Mouse (Mus musculus): Measurements from ENCODE around the gene Olfr106-ps. TPM values are rescaled to one million over a fixed set of nuclear protein-coding genes. Genes with fewer than 3 reads are reported as not detected.

The Olfr106-ps gene
- total RNA-seq (2021): not detected
- long read RNA-seq, experiment 1: 0 reads
- long read RNA-seq, experiment 2: 0 reads

- DNase-seq (ENCODE audit: low spot score in 2 of 2): no peak
Observed at GRCm38 (mm10) chr17:37390093-37390492, at the start of gene Olfr106-ps. TSS of gene Olfr106-ps (plus strand) at chr17:37390393.

GRCm38 (mm10) chr17:37359282-37359681 lies 30.9 kb upstream of the Olfr106-ps start, which contains the start of gene Olfr104-ps:
TSS of gene Olfr104-ps (plus strand) at chr17:37359582.
- DNase-seq (ENCODE audit: low spot score in 2 of 2): no peak

GRCm38 (mm10) chr17:37378733-37379132 lies 11.5 kb upstream of the Olfr106-ps start, which contains the start of gene Olfr105-ps:
TSS of gene Olfr105-ps (plus strand) at chr17:37379033.
- no peak for DNase-seq (ENCODE audit: low spot score in 2 of 2)

- DNase-seq (ENCODE audit: low spot score in 2 of 2): no peak
Observed at GRCm38 (mm10) chr17:37398926-37399325, 8.7 kb downstream of the Olfr106-ps start, which contains the start of gene Olfr107. TSS of gene Olfr107 (plus strand) at chr17:37399226.

- no peak for DNase-seq (ENCODE audit: low spot score in 2 of 2)
Observed at GRCm38 (mm10) chr17:37413380-37413779, 23.2 kb downstream of the Olfr106-ps start.

DNA sequence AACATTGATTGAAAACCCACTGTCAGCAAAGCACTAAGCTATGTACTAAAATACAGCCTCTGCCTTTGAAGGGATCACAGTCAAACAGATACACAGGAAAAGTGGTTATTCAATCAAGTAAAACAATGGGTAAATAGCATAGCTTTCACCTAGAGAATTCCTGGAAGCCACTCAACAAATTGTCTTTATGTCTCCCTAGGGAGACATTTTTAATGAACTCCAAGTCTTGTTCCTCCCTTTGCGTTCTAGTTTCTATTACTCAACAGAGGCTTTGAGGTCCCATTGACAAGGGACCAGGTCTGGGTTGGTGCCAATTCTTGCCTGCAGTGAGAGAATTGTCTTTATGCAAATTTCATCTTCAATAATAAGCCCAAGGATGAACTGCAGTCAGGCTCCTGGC lies 55.0 kb downstream of the Olfr106-ps start, which contains the start of gene Olfr108:
Gene Olfr108 (plus strand): TSS at position 301 of the 400 bp plus-strand sequence.
- DNase-seq (ENCODE audit: low spot score in 2 of 2): no peak

Other genes starting within 250 kb of the Olfr106-ps start
- gene Olfr93, start 228.9 kb upstream of the Olfr106-ps start, total RNA-seq (2021): not detected
- gene Ubd, start 196.5 kb upstream of the Olfr106-ps start, total RNA-seq (2021): not detected
- not detected for gene Olfr94, start 189.4 kb upstream of the Olfr106-ps start, total RNA-seq (2021)
- not detected for gene Olfr95, start 177.3 kb upstream of the Olfr106-ps start, total RNA-seq (2021)
- gene Olfr96, start 170.2 kb upstream of the Olfr106-ps start, total RNA-seq (2021): not detected
- gene Olfr97, start 153.1 kb upstream of the Olfr106-ps start, total RNA-seq (2021): not detected
- not detected for gene Olfr98, start 126.6 kb upstream of the Olfr106-ps start, total RNA-seq (2021)
- gene H2-M3, start 120.2 kb upstream of the Olfr106-ps start, total RNA-seq (2021): 1 to 10 TPM; 2.2 to 2.5 TPM
- not detected for gene Olfr99, start 106.9 kb upstream of the Olfr106-ps start, total RNA-seq (2021)
- not detected for gene Olfr101, start 86.1 kb upstream of the Olfr106-ps start, total RNA-seq (2021)
- gene Olfr102, start 73.3 kb upstream of the Olfr106-ps start, total RNA-seq (2021): not detected
- gene Olfr103, start 50.7 kb upstream of the Olfr106-ps start, total RNA-seq (2021): not detected
- gene Olfr104-ps, start 30.8 kb upstream of the Olfr106-ps start, total RNA-seq (2021): not detected
- not detected for gene Olfr105-ps, start 11.4 kb upstream of the Olfr106-ps start, total RNA-seq (2021)
- under 1 TPM in 1 of 2 experiments, not detected in 1; 0.10 TPM for gene Olfr107, start 8.8 kb downstream of the Olfr106-ps start, total RNA-seq (2021)
- gene Olfr108, start 55.1 kb downstream of the Olfr106-ps start, total RNA-seq (2021): not detected
- gene Olfr109, start 68.5 kb downstream of the Olfr106-ps start, total RNA-seq (2021): not detected
- not detected for gene H2-M2, start 93.2 kb downstream of the Olfr106-ps start, total RNA-seq (2021)
- not detected for gene Olfr110, start 102.1 kb downstream of the Olfr106-ps start, total RNA-seq (2021)
- gene Olfr111, start 117.6 kb downstream of the Olfr106-ps start, total RNA-seq (2021): not detected
- gene Olfr112, start 179.1 kb downstream of the Olfr106-ps start, total RNA-seq (2021): not detected
- not detected for gene Olfr113, start 187.3 kb downstream of the Olfr106-ps start, total RNA-seq (2021)
- not detected for gene Olfr114, start 202.3 kb downstream of the Olfr106-ps start, total RNA-seq (2021)
- gene Olfr115, start 236.7 kb downstream of the Olfr106-ps start, total RNA-seq (2021): not detected
- not detected for gene Olfr116, start 236.8 kb downstream of the Olfr106-ps start, total RNA-seq (2021)